Mouse (Mus musculus) neural tube, embryonic 11.5 days (tissue): ENCODE measurements around the gene Myof. TPM values are rescaled to one million over a fixed set of nuclear protein-coding genes. Genes with fewer than 3 reads are reported as not detected.

ENCODE experiments used
- ATAC-seq: fragments of 200-750 bp; cut with Nextera tagmentation; 2 replicates; pipeline ENCODE4 v1.8.0; 2017; ENCODE audit warnings: moderate number of reproducible peaks, mild to moderate bottlenecking, moderate TSS enrichment, moderate library complexity; ENCODE audit not compliant: insufficient read depth, low FRiP score, low TSS enrichment
- DNase-seq: peaks from one replicate; pipeline ENCODE4 v3.0.0-alpha.2; 2015; ENCODE audit warnings: low spot score
- H3K27ac ChIP-seq: fragments of 300-500 bp; sonication (generic); 2 replicates; pipeline ENCODE4 v1.5.1; 2014; ENCODE audit warnings: low read depth, mild to moderate bottlenecking, low read length
- H3K27me3 ChIP-seq: fragments of 300-500 bp; sonication (generic); 2 replicates; pipeline ENCODE4 v1.6.1; 2014; ENCODE audit warnings: mild to moderate bottlenecking, low read length, mixed read lengths; ENCODE audit not compliant: control insufficient read depth, insufficient read depth
- H3K36me3 ChIP-seq: fragments of 300-500 bp; sonication (generic); 2 replicates; pipeline ENCODE4 v1.6.1; 2014; ENCODE audit warnings: mild to moderate bottlenecking, low read length, moderate library complexity, mixed read lengths; ENCODE audit not compliant: control insufficient read depth, insufficient read depth
- H3K4me1 ChIP-seq: fragments of 300-500 bp; sonication (generic); 2 replicates; pipeline ENCODE4 v1.6.1; 2014; ENCODE audit warnings: low read length, mixed read lengths; ENCODE audit not compliant: control insufficient read depth, insufficient read depth
- H3K4me2 ChIP-seq: fragments of 300-500 bp; sonication (generic); 2 replicates; pipeline ENCODE4 v1.6.1; 2014; ENCODE audit warnings: low read depth, mild to moderate bottlenecking, moderate library complexity
- H3K4me3 ChIP-seq: fragments of 300-500 bp; sonication (generic); 2 replicates; pipeline ENCODE4 v1.5.1; 2014; ENCODE audit warnings: low read depth, low read length
- H3K9ac ChIP-seq: fragments of 300-500 bp; sonication (generic); 2 replicates; pipeline ENCODE4 v1.6.1; 2014; ENCODE audit warnings: mild to moderate bottlenecking, low read length
- H3K9me3 ChIP-seq: fragments of 300-500 bp; sonication (generic); 2 replicates; pipeline ENCODE4 v1.6.1; 2016; ENCODE audit warnings: low read length; ENCODE audit not compliant: control insufficient read depth
- WGBS: fragments of 180-500 bp; shearing (Covaris S2); extraction: QIAGEN DNeasy Blood & Tissue Kit; methylation state at CpG from one replicate; pipeline ENCODE4 v1.1.7; 2014; 5-methylcytosine and 5-hydroxymethylcytosine counted together
- polyA plus RNA-seq: library from polyadenylated mRNA; unstranded; fragments of >200 nt; fragmentation: Nextera tagmentation; extraction: Ambion mirVana; gene quantifications from 2 replicates; pipeline ENCODE4 v1.2.1, GENCODE M21; 2014

The Myof gene
- polyA plus RNA-seq, 1 experiment from 2014 or later = 2.1 TPM

GRCm38 (mm10) chr19:38054149-38054719 lies 10.9 kb upstream of the Myof start:
- Histone ChIP-seq H3K4me3 (peak overlapping the region; percentile 70), H3K36me3 (no peaks in the 10 kb centered on the region), H3K27ac (no peak overlapping the region), H3K27me3 (no peaks in the 10 kb centered on the region), H3K9ac (peak overlapping the region; percentile 32; the same call in 1 of the 2 replicates), H3K9me3 (no peaks in the 10 kb centered on the region), H3K4me2 (peak overlapping the region; percentile 35), H3K4me1 (no peaks in the 10 kb centered on the region)
- WGBS = under 1% methylated on average over 23 of the region's 23 CpGs
- DNase-seq = no peak
- ATAC-seq = peak; percentile 88; the same call in 1 of the 2 replicates

- H3K36me3 ChIP-seq = no peaks in the 10 kb centered on the region
- no peak overlapping the region for H3K9ac ChIP-seq
- ATAC-seq = no peak
- H3K4me3 ChIP-seq = peak overlapping the region; percentile 70
- 35% methylated on average over 8 of the region's 8 CpGs for WGBS
- peak; percentile 29 for DNase-seq
- no peaks in the 10 kb centered on the region for H3K4me1 ChIP-seq
- no peak overlapping the region for H3K27ac ChIP-seq
- H3K9me3 ChIP-seq = no peaks in the 10 kb centered on the region
- H3K4me2 ChIP-seq = peak overlapping the region; percentile 35
- H3K27me3 ChIP-seq = no peaks in the 10 kb centered on the region
Measured at GRCm38 (mm10) chr19:38053227-38054041, 10.1 kb upstream of the Myof start.

GRCm38 (mm10) chr19:38049686-38050085 lies 6.3 kb upstream of the Myof start:
- Histone ChIP-seq H3K27me3 (no peaks in the 10 kb centered on the region), H3K36me3 (no peaks in the 10 kb centered on the region), H3K27ac (no peak overlapping the region), H3K4me1 (no peaks in the 10 kb centered on the region), H3K9me3 (no peaks in the 10 kb centered on the region; the same call in 1 of the 2 replicates), H3K4me3 (no peak overlapping the region), H3K9ac (no peak overlapping the region), H3K4me2 (no peak overlapping the region)
- DNase-seq = no peak
- no peak for ATAC-seq
- 93% methylated on average over 1 of the region's 1 CpGs for WGBS

DNA sequence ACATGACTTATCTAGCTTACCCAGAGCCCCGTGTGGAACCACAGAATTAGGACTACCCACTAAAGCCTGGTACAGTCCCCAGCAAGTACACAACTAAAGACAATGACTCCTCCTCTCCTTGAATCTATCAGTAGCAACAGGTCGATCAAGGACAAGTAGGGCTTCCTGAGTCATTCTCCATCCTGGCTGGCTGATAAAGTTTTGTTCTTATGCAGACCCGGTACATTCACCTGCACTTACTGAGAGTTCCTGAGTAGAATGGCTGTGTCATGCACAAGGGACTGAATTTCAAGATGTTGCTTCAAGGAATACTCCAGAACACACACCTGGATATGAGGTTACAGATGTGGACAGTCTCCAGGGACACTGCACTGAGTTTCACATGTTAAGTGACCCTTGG lies 1.8 kb upstream of the Myof start:
- no peak for ATAC-seq
- 86% methylated on average over 3 of the region's 3 CpGs for WGBS
- peaks cover 11% of the 10 kb centered on the region; the same call in 1 of the 2 replicates for H3K27me3 ChIP-seq
- H3K36me3 ChIP-seq = no peaks in the 10 kb centered on the region
- H3K4me2 ChIP-seq = no peak overlapping the region
- H3K4me3 ChIP-seq = no peak overlapping the region
- no peak overlapping the region for H3K9ac ChIP-seq
- no peaks in the 10 kb centered on the region; the same call in 1 of the 2 replicates for H3K9me3 ChIP-seq
- no peak for DNase-seq
- no peak overlapping the region for H3K27ac ChIP-seq
- H3K4me1 ChIP-seq = no peaks in the 10 kb centered on the region

GRCm38 (mm10) chr19:38042261-38042722 lies 1.1 kb downstream of the Myof start:
- DNase-seq (no peak), ATAC-seq (no peak)
- no peaks in the 10 kb centered on the region; the same call in 1 of the 2 replicates for H3K9me3 ChIP-seq
- H3K4me1 ChIP-seq = no peaks in the 10 kb centered on the region
- H3K27me3 ChIP-seq = peaks cover 11% of the 10 kb centered on the region; the same call in 1 of the 2 replicates
- H3K4me3 ChIP-seq = no peak overlapping the region
- H3K36me3 ChIP-seq = no peaks in the 10 kb centered on the region
- no peak overlapping the region for H3K4me2 ChIP-seq
- H3K9ac ChIP-seq = no peak overlapping the region
- H3K27ac ChIP-seq = no peak overlapping the region
- WGBS = 33% methylated on average over 5 of the region's 5 CpGs

GRCm38 (mm10) chr19:38038267-38038666 lies 5.1 kb downstream of the Myof start:
- Histone ChIP-seq H3K9ac (no peak overlapping the region), H3K4me3 (no peak overlapping the region), H3K27me3 (0 out of 2 replicates have a peak, but pooled peaks cover 7% of the 10 kb centered on the region), H3K4me1 (no peaks in the 10 kb centered on the region), H3K36me3 (no peaks in the 10 kb centered on the region), H3K4me2 (no peak overlapping the region), H3K9me3 (no peaks in the 10 kb centered on the region), H3K27ac (no peak overlapping the region)
- 84% methylated on average over 2 of the region's 2 CpGs for WGBS
- DNase-seq = no peak
- ATAC-seq = no peak

- H3K27me3 ChIP-seq = no peaks in the 10 kb centered on the region
- no peak overlapping the region for H3K27ac ChIP-seq
- ATAC-seq (no peak), DNase-seq (no peak)
- no peak overlapping the region for H3K4me3 ChIP-seq
- no peaks in the 10 kb centered on the region for H3K9me3 ChIP-seq
- H3K4me2 ChIP-seq = no peak overlapping the region
- H3K9ac ChIP-seq = no peak overlapping the region
- H3K36me3 ChIP-seq = no peaks in the 10 kb centered on the region
- H3K4me1 ChIP-seq = no peaks in the 10 kb centered on the region
- WGBS = 71% methylated on average over 2 of the region's 2 CpGs
Measured at GRCm38 (mm10) chr19:38035766-38036165, 7.6 kb downstream of the Myof start.

DNA sequence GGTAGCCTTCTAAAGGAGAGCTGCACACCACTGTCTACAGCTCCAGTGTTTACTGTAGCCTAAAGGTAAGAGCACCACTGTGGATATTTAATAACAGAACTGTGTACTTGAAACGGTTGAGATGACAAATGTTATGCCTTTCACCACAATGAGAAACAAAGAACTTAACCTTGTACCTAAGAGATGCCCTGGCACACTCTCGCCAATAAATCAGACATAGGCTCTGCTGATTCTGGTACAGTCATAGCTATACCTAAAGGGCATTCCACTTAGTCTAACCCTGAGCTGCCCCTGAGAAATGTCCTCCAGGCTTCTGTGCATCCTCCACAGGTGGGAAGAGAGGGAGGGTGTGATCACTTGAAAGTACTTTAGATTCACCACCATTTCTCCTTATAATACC lies 8.7 kb downstream of the Myof start:
- Histone ChIP-seq H3K36me3 (no peaks in the 10 kb centered on the region), H3K4me1 (no peaks in the 10 kb centered on the region), H3K27me3 (no peaks in the 10 kb centered on the region), H3K9ac (no peak overlapping the region), H3K4me3 (no peak overlapping the region), H3K27ac (no peak overlapping the region), H3K4me2 (no peak overlapping the region), H3K9me3 (no peaks in the 10 kb centered on the region)
- 77% methylated on average over 2 of the region's 2 CpGs for WGBS
- no peak for DNase-seq
- no peak for ATAC-seq

DNA sequence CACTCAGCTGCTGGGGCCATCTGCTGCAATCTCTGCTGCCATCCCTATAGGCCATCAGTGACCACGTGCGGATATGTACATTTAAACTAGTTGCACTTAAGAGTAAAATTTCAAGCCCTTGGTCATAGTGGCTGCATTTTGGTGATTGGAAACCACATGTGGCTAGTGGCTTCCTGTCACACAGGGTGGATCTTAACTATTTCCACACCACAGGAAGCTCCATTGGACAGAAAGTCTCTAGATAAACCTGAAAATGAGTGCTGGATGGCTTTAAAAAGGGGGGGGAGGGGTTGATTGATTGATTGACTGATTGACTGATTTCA lies 9.7 kb downstream of the Myof start:
- Histone ChIP-seq H3K4me3 (no peak overlapping the region), H3K9me3 (no peaks in the 10 kb centered on the region), H3K27me3 (no peaks in the 10 kb centered on the region), H3K4me2 (no peak overlapping the region), H3K4me1 (no peaks in the 10 kb centered on the region), H3K9ac (no peak overlapping the region), H3K27ac (no peak overlapping the region), H3K36me3 (no peaks in the 10 kb centered on the region)
- 89% methylated on average over 2 of the region's 2 CpGs for WGBS
- no peak for ATAC-seq
- no peak for DNase-seq
